ENCODE assay signal across 13 mouse cellular contexts in the genomic region with DNA sequence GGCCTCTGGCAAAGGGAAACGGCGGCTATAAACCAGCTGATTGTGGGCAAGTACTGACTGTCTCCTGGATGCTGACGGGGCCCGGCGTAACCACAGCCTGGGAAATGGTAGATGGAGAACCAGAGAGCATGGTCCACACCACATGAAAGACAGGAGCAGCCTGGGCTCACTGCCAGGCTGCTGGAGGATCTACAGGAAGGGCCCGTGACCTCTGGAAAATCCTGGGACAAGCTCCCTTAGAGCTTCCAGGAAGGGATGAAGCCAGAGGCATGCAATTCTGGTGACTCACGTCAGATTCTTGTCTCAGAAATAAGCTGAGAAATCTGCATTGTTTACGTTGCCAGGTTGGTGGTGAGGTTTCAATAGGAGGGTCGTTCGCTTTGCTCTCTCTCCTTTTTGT. TPM values are rescaled to one million over a fixed set of nuclear protein-coding genes. Genes with fewer than 3 reads are reported as not detected.
DNase-seq lines count a peak whose midpoint lies in the region; ATAC-seq and TF ChIP-seq lines count a peak whose summit lies in the region.
"Had no signal": no experiment of that assay in that cellular context is flagged by ENCODE, and none has a peak within 500 bp of the region (broad histone marks: within the 10 kb centered on the region; RNA-seq: fewer than 3 reads in every experiment).

No protein-coding gene starts in this region.

- peaks cover 8% of the 10 kb centered on the region for H3K27me3 ChIP-seq in heart, embryonic 12.5 days (replicated peaks)
- H3K27me3 ChIP-seq in E14TG2a.4 (ENCODE audit: insufficient read depth, low read length), result peaks cover 10% of the 10 kb centered on the region; the same call in 1 of the 2 replicates
- H3K27me3 ChIP-seq in forebrain, embryonic 12.5 days, result peaks cover 38% of the 10 kb centered on the region

- intact Hi-C loops in left cerebral cortex, postnatal 14 days (cut with DNase I), result loop anchor here (10.0 kb wide), 1 partner anchor 290 kb away; the partner anchor contains the start of gene Mark2

- no peak for ATAC-seq in heart, embryonic 12.5 days (ENCODE audit: insufficient number of reproducible peaks, low FRiP score)
- no peak for ATAC-seq in forebrain, embryonic 12.5 days (ENCODE audit: low FRiP score)
- ATAC-seq: hindbrain, postnatal 0 days had no signal

- H3K9me3 ChIP-seq in heart, embryonic 12.5 days (replicated peaks), result peaks cover 9% of the 10 kb centered on the region
- H3K9me3 ChIP-seq in E14TG2a.4 (ENCODE audit: low read length), result no peaks in the 10 kb centered on the region
- no peaks in the 10 kb centered on the region for H3K9me3 ChIP-seq in forebrain, embryonic 12.5 days
- H3K9me3 ChIP-seq: G1E had no signal

- H3K4me2 ChIP-seq in heart, embryonic 12.5 days, result no peak overlapping the region
- no peak overlapping the region for H3K4me2 ChIP-seq in forebrain, embryonic 12.5 days

- no peak overlapping the region for H3K9ac ChIP-seq in heart, embryonic 12.5 days
- H3K9ac ChIP-seq in forebrain, embryonic 12.5 days, result no peak overlapping the region

- 51% methylated on average over 10 of the region's 10 CpGs for WGBS in heart, embryonic 12.5 days
- 77% methylated on average over 10 of the region's 10 CpGs for WGBS in forebrain, embryonic 12.5 days

- peak; percentile 45 to 47 for DNase-seq in heart, adult 9 months (ENCODE audit: low spot score in 2 of 2)
- peak; percentile 28 to 56 for DNase-seq in adrenal gland, postnatal 36 days
- peak; percentile 35 to 66 for DNase-seq in kidney, postnatal 25 days
- DNase-seq in urinary bladder, postnatal 36 days (ENCODE audit: low spot score in 2 of 2), result no peak
- no peak for DNase-seq in left cerebral cortex, postnatal 14 days (ENCODE audit: low spot score in 2 of 2)
- DNase-seq: right cerebral cortex, adult 18-20 months; thymus, adult 2 months had no signal

- no peak for TF ChIP-seq CTCF in E14TG2a.4 (conservative IDR thresholded peaks at IDR 0.05; ENCODE audit: low read length)

- H3K4me1 ChIP-seq in heart, embryonic 12.5 days (replicated peaks), result peaks cover 35% of the 10 kb centered on the region
- peaks cover 69% of the 10 kb centered on the region for H3K4me1 ChIP-seq in E14TG2a.4 (replicated peaks; ENCODE audit: low read depth, low read length)
- peaks cover 28% of the 10 kb centered on the region for H3K4me1 ChIP-seq in forebrain, embryonic 12.5 days

- H3K4me3 ChIP-seq in heart, embryonic 12.5 days, result no peak overlapping the region
- H3K4me3 ChIP-seq in E14TG2a.4 (replicated peaks; ENCODE audit: low read length), result peak overlapping the region; percentile 45
- no peak overlapping the region for H3K4me3 ChIP-seq in forebrain, embryonic 12.5 days (replicated peaks)

- no peak overlapping the region; the same call in 1 of the 2 replicates for H3K27ac ChIP-seq in heart, embryonic 12.5 days (ENCODE audit: poor library complexity, severe bottlenecking)
- H3K27ac ChIP-seq in forebrain, embryonic 12.5 days, result no peak overlapping the region
- H3K27ac ChIP-seq: hindbrain, postnatal 0 days; macrophage had no signal

- H3K36me3 ChIP-seq in heart, embryonic 12.5 days, result no peaks in the 10 kb centered on the region
- no peaks in the 10 kb centered on the region for H3K36me3 ChIP-seq in E14TG2a.4 (ENCODE audit: insufficient read depth, low read length)
- H3K36me3 ChIP-seq in forebrain, embryonic 12.5 days (replicated peaks), result no peaks in the 10 kb centered on the region
- H3K36me3 ChIP-seq: G1E had no signal

RNA-seq across cellular contexts. Expression of gene Macrod1, which starts 1.8 kb away (rescaled TPM):
- polyA plus RNA-seq in heart, embryonic 12.5 days (2016; fragmentation: Nextera tagmentation; extraction: Ambion mirVana), result 29.0 and 30.0 TPM in 2 replicates
- total RNA-seq in adrenal gland, postnatal 36 days (2021), result 10 to 100 TPM; 52.5 to 66.7 TPM
- polyA plus RNA-seq in forebrain, embryonic 12.5 days (2016; fragmentation: Nextera tagmentation; extraction: Ambion mirVana), result 4.4 and 5.3 TPM in 2 replicates
- total RNA-seq in left cerebral cortex, postnatal 14 days (2021), result 10 to 100 TPM in 1 of 2 experiments, 1 to 10 TPM in 1; 8.4 to 11.3 TPM
- total RNA-seq: G1E had no signal

RNA-seq across cellular contexts. Expression of gene Stip1, which starts 15.0 kb away (rescaled TPM):
- polyA plus RNA-seq in heart, embryonic 12.5 days (2016; fragmentation: Nextera tagmentation; extraction: Ambion mirVana), result 228 and 236 TPM in 2 replicates
- total RNA-seq in adrenal gland, postnatal 36 days (2021), result 100 to 1,000 TPM; 149 to 281 TPM
- polyA plus RNA-seq in forebrain, embryonic 12.5 days (2016; fragmentation: Nextera tagmentation; extraction: Ambion mirVana), result 324 and 357 TPM in 2 replicates
- total RNA-seq in left cerebral cortex, postnatal 14 days (2021), result 100 to 1,000 TPM; 155 to 165 TPM

RNA-seq across cellular contexts. Expression of gene Fermt3, which starts 35.5 kb away (rescaled TPM):
- 9.3 and 11.7 TPM in 2 replicates for polyA plus RNA-seq in heart, embryonic 12.5 days (2016; fragmentation: Nextera tagmentation; extraction: Ambion mirVana)
- 1 to 10 TPM; 6.9 TPM for total RNA-seq in adrenal gland, postnatal 36 days (2021)
- polyA plus RNA-seq in forebrain, embryonic 12.5 days (2016; fragmentation: Nextera tagmentation; extraction: Ambion mirVana), result 4.7 and 5.1 TPM in 2 replicates
- total RNA-seq in left cerebral cortex, postnatal 14 days (2021), result 1 to 10 TPM; 4.5 to 4.6 TPM

RNA-seq across cellular contexts. Expression of gene Flrt1, which starts 50.8 kb away (rescaled TPM):
- 0.81 and 0.87 TPM in 2 replicates for polyA plus RNA-seq in heart, embryonic 12.5 days (2016; fragmentation: Nextera tagmentation; extraction: Ambion mirVana)
- total RNA-seq in adrenal gland, postnatal 36 days (2021), result 1 to 10 TPM; 1.3 to 4.0 TPM
- 7.3 and 8.0 TPM in 2 replicates for polyA plus RNA-seq in forebrain, embryonic 12.5 days (2016; fragmentation: Nextera tagmentation; extraction: Ambion mirVana)
- 10 to 100 TPM; 33.0 to 35.2 TPM for total RNA-seq in left cerebral cortex, postnatal 14 days (2021)
- polyA plus RNA-seq: G1E, macrophage had no signal

RNA-seq across cellular contexts. Expression of gene Trpt1, which starts 58.8 kb away (rescaled TPM):
- 13.3 and 14.3 TPM in 2 replicates for polyA plus RNA-seq in heart, embryonic 12.5 days (2016; fragmentation: Nextera tagmentation; extraction: Ambion mirVana)
- total RNA-seq in adrenal gland, postnatal 36 days (2021), result 10 to 100 TPM in 1 of 2 experiments, 1 to 10 TPM in 1; 8.2 to 16.8 TPM
- polyA plus RNA-seq in forebrain, embryonic 12.5 days (2016; fragmentation: Nextera tagmentation; extraction: Ambion mirVana), result 11.9 and 13.8 TPM in 2 replicates
- 10 to 100 TPM; 19.1 to 20.7 TPM for total RNA-seq in left cerebral cortex, postnatal 14 days (2021)

Comparison
In these comparisons a context has a peak if more than half of its experiments do, and no peak if none do; other contexts are left out.
1. DNase-seq: peak in heart, adult 9 months (2 of 2), adrenal gland, postnatal 36 days (2 of 2) and kidney, postnatal 25 days (2 of 2); none in urinary bladder, postnatal 36 days (0 of 2) and left cerebral cortex, postnatal 14 days (0 of 2).
2. RNA of gene Macrod1, which starts 1.8 kb away (total RNA-seq): 52.5 to 66.7 TPM in adrenal gland, postnatal 36 days; 8.4 to 11.3 TPM in left cerebral cortex, postnatal 14 days; every median in the first group is over 4 times any median in the second.